Mouse (Mus musculus): ENCODE measurements around the gene Hmga1b. TPM values are rescaled to one million over a fixed set of nuclear protein-coding genes. Genes with fewer than 3 reads are reported as not detected.
A peak's percentile ranks its signal among the peaks of the same experiment; 100 is the strongest.
"Not testable (repeated sequence)": the region's sequence is repeated elsewhere in the genome, so short reads cannot be mapped to it uniquely, and the experiment has no call there.

Gene Hmga1b
- total RNA-seq (2014; fragmentation: Nextera tagmentation), result 2.5 and 12.0 TPM in 2 replicates
- total RNA-seq (2017), result 8.7 and 10.9 TPM in 2 replicates

DNA sequence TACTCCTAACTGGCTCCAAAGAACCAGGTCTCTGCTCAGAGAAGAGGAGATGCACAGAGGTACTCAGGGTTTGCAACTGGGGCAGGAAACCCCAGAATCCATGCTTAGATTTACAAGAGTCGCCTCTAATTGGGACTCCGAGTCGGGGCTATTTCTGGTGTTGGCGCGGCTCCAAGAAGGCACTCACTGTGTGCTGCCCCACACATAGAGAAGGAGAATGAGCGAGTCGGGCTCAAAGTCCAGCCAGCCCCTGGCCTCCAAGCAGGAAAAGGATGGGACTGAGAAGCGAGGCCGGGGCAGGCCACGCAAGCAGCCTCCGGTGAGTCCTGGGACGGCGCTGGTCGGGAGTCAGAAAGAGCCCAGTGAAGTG, at the start of gene Hmga1b:
Gene Hmga1b (plus strand): TSS at position 123 of the 370 bp plus-strand sequence.
- not testable (repeated sequence) for ATAC-seq (replicated peaks; ENCODE audit: low FRiP score, low TSS enrichment, poor library complexity, severe bottlenecking)

GRCm38 (mm10) chr11:120713580-120714518, 48.7 kb upstream of the Hmga1b start, which contains the start of the genes Cenpx and Lrrc45:
TSS of gene Cenpx (minus strand) at chr11:120713738.
TSS of gene Lrrc45 (plus strand) at chr11:120713925.
- peak; percentile 95 for ATAC-seq (replicated peaks; ENCODE audit: low FRiP score, low TSS enrichment, poor library complexity, severe bottlenecking)

GRCm38 (mm10) chr11:120714546-120714945, 48.0 kb upstream of the Hmga1b start:
- ATAC-seq (replicated peaks; ENCODE audit: low FRiP score, low TSS enrichment, poor library complexity, severe bottlenecking), result no peak

- ATAC-seq (replicated peaks; ENCODE audit: low FRiP score, low TSS enrichment, poor library complexity, severe bottlenecking), result no peak
These were observed 47.5 kb upstream of the Hmga1b start for GRCm38 (mm10) chr11:120715131-120715530.

DNA sequence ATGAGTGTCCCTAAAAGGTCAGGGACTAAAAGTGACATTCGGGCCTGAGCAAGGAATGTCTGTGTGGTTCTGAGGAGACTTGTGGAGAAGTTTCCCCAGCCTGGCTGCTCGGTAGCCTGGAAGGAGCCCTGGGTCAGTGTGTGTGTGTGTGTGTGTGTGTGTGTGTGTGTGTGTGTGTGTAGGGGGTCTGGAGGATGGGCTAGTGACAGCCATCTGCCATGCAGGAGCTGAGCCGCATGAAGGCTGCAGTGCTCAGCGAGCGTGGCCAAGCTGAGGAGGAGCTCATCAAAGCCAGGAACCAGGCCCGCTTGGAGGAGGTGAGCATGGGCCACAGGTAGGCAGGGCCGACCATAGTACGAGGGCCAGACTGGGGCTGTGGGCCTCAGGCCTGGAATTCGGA, 43.4 kb upstream of the Hmga1b start:
- ATAC-seq (replicated peaks; ENCODE audit: low FRiP score, low TSS enrichment, poor library complexity, severe bottlenecking), result no peak

GRCm38 (mm10) chr11:120719841-120720376, 42.7 kb upstream of the Hmga1b start:
- ATAC-seq (replicated peaks; ENCODE audit: low FRiP score, low TSS enrichment, poor library complexity, severe bottlenecking), result no peak

DNA sequence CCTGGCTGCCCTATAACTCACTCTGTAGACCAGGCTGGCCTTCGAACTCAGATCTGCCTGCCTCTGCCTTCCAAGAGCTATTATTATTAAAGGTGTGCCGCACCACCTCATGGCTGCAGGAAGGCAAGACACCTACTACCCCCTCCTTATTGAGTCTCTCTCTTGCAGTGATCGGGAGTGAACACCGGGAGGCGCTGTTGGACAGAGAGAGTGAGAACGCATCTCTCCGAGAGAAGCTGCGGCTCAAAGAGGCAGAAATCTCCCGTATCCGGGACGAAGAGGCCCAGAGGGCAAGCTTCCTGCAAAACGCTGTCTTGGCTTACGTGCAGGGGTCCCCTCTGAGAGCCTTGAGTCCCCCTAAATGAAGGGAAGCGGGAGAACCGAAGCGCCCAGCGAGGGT, 42.1 kb upstream of the Hmga1b start:
- ATAC-seq (replicated peaks; ENCODE audit: low FRiP score, low TSS enrichment, poor library complexity, severe bottlenecking), result peak; percentile 76

- ATAC-seq (replicated peaks; ENCODE audit: low FRiP score, low TSS enrichment, poor library complexity, severe bottlenecking), result peak; percentile 35; the same call in 1 of the 2 replicates
These were observed 41.2 kb upstream of the Hmga1b start, which contains the start of gene Rac3 for GRCm38 (mm10) chr11:120721124-120722066. TSS of gene Rac3 (plus strand) at chr11:120721470.

DNA sequence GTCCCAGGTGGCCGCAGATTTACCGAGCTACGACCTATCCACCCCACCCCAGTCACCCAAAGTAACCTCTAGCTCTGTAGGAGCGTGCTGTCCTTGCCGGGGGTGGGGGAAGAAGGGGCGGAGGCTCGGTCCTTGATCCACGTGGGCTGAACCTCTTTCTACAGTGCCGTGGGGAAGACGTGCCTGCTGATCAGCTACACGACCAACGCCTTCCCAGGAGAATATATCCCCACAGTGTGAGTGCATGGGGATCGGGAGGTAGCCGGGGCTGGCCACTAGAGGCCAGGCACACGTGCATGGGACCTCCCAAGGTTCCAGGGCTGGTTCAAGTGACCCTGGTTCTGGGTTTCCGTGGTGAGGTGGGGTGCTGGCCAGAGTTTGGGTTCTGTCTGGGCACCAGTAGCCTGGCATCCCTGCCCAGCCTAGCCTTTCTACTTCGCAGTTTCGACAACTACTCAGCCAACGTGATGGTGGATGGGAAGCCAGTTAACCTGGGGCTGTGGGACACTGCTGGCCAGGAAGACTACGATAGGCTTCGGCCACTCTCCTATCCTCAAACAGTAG, 40.4 kb upstream of the Hmga1b start:
- no peak for ATAC-seq (replicated peaks; ENCODE audit: low FRiP score, low TSS enrichment, poor library complexity, severe bottlenecking)

- ATAC-seq (replicated peaks; ENCODE audit: low FRiP score, low TSS enrichment, poor library complexity, severe bottlenecking), result no peak
These were observed 39.7 kb upstream of the Hmga1b start for GRCm38 (mm10) chr11:120722761-120723382.

GRCm38 (mm10) chr11:120723509-120723908, 39.1 kb upstream of the Hmga1b start:
- no peak for ATAC-seq (replicated peaks; ENCODE audit: low FRiP score, low TSS enrichment, poor library complexity, severe bottlenecking)

DNA sequence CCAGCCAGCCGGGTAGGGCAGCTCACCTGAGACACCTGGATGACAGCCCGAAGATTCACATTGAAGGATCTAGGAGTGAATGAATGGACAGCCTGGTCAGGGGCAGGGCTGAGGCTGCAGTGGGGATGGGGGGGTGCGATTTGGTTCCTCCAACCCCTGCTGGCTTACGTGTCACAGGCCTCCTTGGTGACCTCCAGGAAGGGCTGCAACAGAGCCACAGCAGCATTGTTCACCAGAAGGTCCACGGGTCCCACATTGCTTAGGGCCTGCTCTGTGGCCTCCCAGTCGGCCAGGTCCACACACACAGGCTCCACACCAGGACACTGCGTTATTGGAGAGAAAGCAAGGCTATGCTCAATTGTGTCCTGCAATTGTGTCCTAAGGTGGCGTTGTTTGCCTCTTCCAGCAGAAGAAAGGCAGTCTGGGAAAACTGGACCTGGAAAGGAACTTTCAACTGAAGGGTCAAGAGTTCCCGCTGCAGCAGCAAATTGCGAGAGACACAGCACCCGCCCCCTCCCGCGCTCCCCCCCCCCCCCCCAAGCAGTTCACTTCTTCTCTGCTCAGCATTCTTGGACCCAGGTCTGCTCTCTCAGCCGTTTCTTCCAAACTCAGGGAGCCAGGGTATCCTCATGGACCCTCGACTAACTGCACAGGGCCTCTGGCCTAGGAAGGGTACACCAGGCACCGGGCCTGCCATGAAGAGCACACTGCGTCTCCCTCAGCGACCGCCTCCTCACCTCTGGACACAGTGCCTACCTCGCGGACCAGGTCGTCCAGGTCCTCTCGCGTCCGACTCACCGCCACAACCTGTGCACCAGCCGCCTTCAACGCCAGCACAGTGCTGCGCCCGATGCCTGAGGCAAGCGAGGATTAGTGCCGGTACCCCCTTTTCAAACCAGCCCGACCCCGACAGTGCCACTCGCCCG, 36.1 kb upstream of the Hmga1b start:
- peak; percentile 40 for ATAC-seq (replicated peaks; ENCODE audit: low FRiP score, low TSS enrichment, poor library complexity, severe bottlenecking)

DNA sequence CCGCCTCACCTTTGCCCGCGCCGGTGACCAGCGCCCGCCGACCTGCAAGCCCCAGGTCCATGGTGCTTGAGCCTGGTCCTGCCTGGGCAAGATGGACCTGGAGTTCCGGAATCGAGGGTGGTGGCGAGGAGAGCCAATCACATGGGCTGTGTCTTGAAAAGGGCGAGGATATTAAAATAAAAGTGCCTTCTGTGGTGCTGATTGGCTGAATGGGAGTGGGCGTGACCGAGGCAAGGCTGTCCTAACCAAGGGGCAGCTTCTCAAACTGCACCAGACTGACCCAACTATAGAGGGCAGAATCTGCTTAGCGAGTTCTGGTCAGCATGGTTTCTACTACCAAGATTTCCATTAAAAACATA, 35.4 kb upstream of the Hmga1b start, which contains the start of gene Dcxr:
Gene Dcxr (minus strand): TSS at position 113 of the 359 bp plus-strand sequence.
- ATAC-seq (replicated peaks; ENCODE audit: low FRiP score, low TSS enrichment, poor library complexity, severe bottlenecking), result peak; percentile 89

DNA sequence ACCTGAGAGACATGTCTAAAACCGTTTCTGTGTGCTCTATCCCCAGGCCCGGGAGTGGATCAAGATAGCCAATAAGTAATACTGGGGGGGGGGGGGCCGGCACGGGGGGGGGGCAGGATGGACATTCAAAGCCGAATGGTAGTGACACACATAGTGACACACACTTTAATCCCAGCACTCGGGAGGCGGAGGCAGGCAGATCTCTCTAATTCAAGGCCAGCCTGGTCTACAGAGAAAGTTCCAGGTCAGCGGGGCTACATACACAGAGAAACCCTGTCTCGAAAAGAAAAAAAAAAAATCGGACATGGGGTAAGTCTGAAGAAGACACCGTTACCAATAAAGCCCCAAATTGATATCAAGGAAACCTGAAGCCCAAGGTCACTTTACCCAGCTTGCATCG, 35.0 kb upstream of the Hmga1b start:
- ATAC-seq (replicated peaks; ENCODE audit: low FRiP score, low TSS enrichment, poor library complexity, severe bottlenecking), result no peak

DNA sequence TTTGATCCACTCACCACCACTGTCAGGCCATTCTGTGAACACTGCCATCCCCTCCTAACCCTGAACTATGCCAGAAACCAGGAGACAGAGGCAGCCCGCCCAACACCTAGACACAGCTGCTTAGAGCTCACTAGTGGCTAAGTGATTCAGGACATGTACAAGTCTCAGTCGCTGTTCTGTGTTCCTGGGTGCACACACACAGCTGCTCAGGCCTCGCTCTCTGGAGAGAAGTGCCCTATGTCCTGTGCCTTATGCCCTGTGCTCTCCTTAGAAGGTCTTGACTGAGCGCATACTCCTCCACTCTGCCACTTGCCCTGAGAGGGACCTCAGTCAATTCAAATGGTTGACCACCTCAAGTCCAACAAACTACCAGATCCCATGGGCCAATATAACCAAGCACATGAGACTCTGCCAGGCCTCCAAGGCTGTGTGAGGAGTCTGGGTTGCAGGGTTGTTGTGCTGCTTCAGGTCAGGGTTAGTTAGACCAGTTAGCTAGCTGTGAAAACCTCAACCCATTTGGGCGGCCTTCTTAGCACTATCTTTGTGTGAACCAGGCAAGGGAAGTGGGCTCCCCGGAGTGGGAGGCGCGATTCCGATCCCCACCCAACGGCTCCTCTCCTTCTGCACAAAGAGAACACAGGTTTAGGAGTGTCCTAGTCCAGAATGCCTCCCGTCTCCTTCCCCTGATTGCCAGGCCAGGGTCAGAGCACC, 33.9 kb upstream of the Hmga1b start:
- no peak for ATAC-seq (replicated peaks; ENCODE audit: low FRiP score, low TSS enrichment, poor library complexity, severe bottlenecking)

DNA sequence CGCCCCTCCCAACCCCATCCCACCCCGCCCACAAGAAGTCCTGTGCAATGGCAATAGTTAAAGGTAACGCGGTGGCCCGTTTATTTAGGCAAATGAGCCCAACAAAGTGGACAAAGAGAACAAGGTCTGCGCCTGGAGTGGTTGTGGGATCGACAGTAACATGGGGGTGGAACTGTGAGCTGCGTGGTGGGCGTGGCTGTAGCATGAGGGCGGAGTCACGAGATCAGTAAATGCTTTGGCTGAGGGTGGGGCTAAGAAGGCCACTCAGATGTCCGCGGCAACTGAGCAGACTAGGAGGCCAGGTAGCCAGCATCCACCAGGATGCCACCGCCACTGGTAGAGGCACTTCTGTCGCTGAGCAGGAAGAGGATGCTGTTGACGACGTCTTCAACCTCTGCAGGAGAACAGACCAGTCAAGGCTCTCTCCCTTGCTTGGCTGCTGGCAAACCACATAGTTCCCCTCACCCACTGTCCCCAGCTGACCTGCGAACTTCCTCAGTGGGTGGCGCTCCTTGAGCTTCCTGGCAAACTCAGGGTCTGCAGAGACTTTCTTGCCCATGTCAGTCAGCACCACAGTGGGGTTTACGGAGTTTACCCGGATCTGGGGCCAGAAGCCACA, 33.1 kb upstream of the Hmga1b start:
- peak; percentile 56 for ATAC-seq (replicated peaks; ENCODE audit: low FRiP score, low TSS enrichment, poor library complexity, severe bottlenecking)

Data from megakaryocyte-erythroid progenitor cell, adult 5-6 weeks (primary cell).